Mouse (Mus musculus): ENCODE data around the gene Tha1.

DNA sequence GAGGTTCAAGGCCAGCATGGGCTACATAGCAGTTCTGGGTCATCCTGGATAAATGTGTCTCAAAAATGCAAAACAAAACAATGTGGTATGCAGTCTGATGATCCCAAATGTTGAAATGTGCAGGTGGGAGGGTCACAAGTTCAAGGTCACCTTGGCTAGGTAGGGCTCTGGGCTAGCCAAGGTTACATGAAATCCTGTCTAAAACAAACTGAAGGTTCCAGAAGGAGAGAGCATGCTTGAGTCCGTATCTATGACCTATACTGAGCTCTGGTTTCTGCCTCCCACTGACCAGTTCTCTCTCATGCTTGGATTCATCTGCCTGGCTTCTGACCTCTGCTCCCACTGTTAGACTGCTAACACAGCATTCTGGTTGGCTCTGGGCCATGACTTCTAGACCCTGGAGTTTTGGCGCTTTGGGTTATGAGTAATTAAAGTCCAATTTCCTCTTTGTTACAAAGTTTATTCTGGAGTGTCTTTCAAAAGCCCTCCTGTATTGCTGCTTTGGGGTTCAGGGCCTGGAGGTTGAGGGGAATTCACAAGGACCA is 43.5 kb downstream of the Tha1 start:
- no peak for TF ChIP-seq CTCF (IDR thresholded peaks at IDR 0.05; ENCODE audit: extremely low read depth, insufficient read depth, low read length)
- no peak for TF ChIP-seq POLR2A (IDR thresholded peaks at IDR 0.05; ENCODE audit: extremely low read depth, insufficient read depth, low read length)
